Mouse (Mus musculus) MEL (cell line): ENCODE results near the gene Mrgprb4. TPM values are rescaled to one million over a fixed set of nuclear protein-coding genes. Genes with fewer than 3 reads are reported as not detected.

Source experiments
- DNase-seq: peaks from one replicate; pipeline ENCODE4 v3.0.0; 2011; ENCODE audit warnings: low read depth, low spot score
- H3K27ac ChIP-seq: 2 replicates; pipeline ENCODE4 v1.5.1; 2012; ENCODE audit warnings: low read depth, mild to moderate bottlenecking, control low read depth, low read length, moderate library complexity; ENCODE audit not compliant: control insufficient read depth
- H3K27me3 ChIP-seq, 2 experiments: fragments of 150-350 bp in 1 of 2; sonication (generic) in 1 of 2; 2 replicates each; pipeline ENCODE4 v1.6.1; 2012; ENCODE audit warnings: low read length in 2 of 2, mild to moderate bottlenecking in 2 of 2, improper control_type of control experiment in 1 of 2, moderate library complexity in 1 of 2; ENCODE audit not compliant: insufficient read depth in 2 of 2, control insufficient read depth in 1 of 2
- H3K36me3 ChIP-seq, 2 experiments: 2 replicates each; pipeline ENCODE4 v1.6.1; 2012 to 2014; ENCODE audit warnings: low read length in 2 of 2, improper control_type of control experiment in 1 of 2, inconsistent platforms in 1 of 2, mild to moderate bottlenecking in 1 of 2; ENCODE audit not compliant: insufficient read depth in 2 of 2, control insufficient read depth in 1 of 2
- H3K4me1 ChIP-seq, 2 experiments: fragments of 150-350 bp in 1 of 2; sonication (generic) in 1 of 2; 2 replicates each; pipeline ENCODE4 v1.6.1; 2012; ENCODE audit warnings: low read length in 2 of 2, improper control_type of control experiment in 1 of 2, mild to moderate bottlenecking in 1 of 2; ENCODE audit not compliant: insufficient read depth in 2 of 2, control insufficient read depth in 1 of 2
- H3K4me3 ChIP-seq, 2 experiments: fragments of 150-350 bp in 1 of 2; sonication (generic) in 1 of 2; 2 replicates each; pipeline ENCODE4 v1.5.1; 2012; ENCODE audit warnings: low read depth in 2 of 2, low read length in 2 of 2, mild to moderate bottlenecking in 2 of 2, moderate library complexity in 2 of 2, control low read depth in 1 of 2, improper control_type of control experiment in 1 of 2; ENCODE audit not compliant: control insufficient read depth in 1 of 2, insufficient read depth in 1 of 2
- H3K79me2 ChIP-seq: 2 replicates; pipeline ENCODE4 v1.6.1; 2012; ENCODE audit warnings: mild to moderate bottlenecking, low read length, moderate library complexity; ENCODE audit not compliant: control insufficient read depth, poor library complexity, insufficient read depth
- H3K9ac ChIP-seq: 2 replicates; pipeline ENCODE4 v1.6.1; 2012; ENCODE audit warnings: low read depth, mild to moderate bottlenecking, control low read depth, low read length, moderate library complexity; ENCODE audit not compliant: control insufficient read depth, poor library complexity, severe bottlenecking
- H3K9me3 ChIP-seq: fragments of 150-350 bp; sonication (generic); replicated peaks from 2 replicates; pipeline ENCODE4 v1.6.1; 2012; ENCODE audit warnings: mild to moderate bottlenecking, low read length, improper control_type of control experiment, moderate library complexity; ENCODE audit not compliant: insufficient read depth
- MYB ChIP-seq: IDR thresholded peaks from 2 replicates; pipeline ENCODE4 v1.6.1; 2011; ENCODE audit warnings: mild to moderate bottlenecking, low read depth, low read length, improper control_type of control experiment
- NRF1 ChIP-seq: IDR thresholded peaks from 2 replicates; pipeline ENCODE4 v1.6.1; 2014; ENCODE audit warnings: low read depth, mild to moderate bottlenecking, inconsistent platforms, low read length, improper control_type of control experiment, moderate library complexity; ENCODE audit not compliant: poor library complexity, insufficient read depth, severe bottlenecking
- polyA plus RNA-seq, 2 experiments: library from polyadenylated mRNA; stranded (reverse) in 1 of 2; unstranded in 1 of 2; fragments of >175 nt in 1 of 2; fragments of >200 nt in 1 of 2; gene quantifications; 2 replicates each; pipeline versions ENCODE4 v1.2.1 to v1.2.4; 2012; ENCODE audit warnings: low replicate concordance in 2 of 2, low read depth in 1 of 2; ENCODE audit not compliant: insufficient read length in 2 of 2, insufficient read depth in 1 of 2, missing spikeins in 1 of 2
- total RNA-seq: library from RNA; depleted of rRNA; stranded (reverse); fragments of 300-350 nt; gene quantifications from 2 replicates; pipeline ENCODE4 v1.2.3, GENCODE M21; 2012; rRNA removed

The Mrgprb4 gene
- total and polyA plus RNA-seq, 3 experiments: not detected

GRCm38 (mm10) chr7:48167471-48167870 lies 31.6 kb downstream of the Mrgprb4 start:
- H3K79me2 ChIP-seq: no peaks in the 10 kb centered on the region
- TF ChIP-seq MYB: no peak
- no peak for TF ChIP-seq NRF1
- TF ChIP-seq, all 39 proteins: peak for 0
- Histone ChIP-seq H3K36me3 (no peaks in the 10 kb centered on the region), H3K9ac (no peak overlapping the region), H3K27ac (no peak overlapping the region), H3K4me3 (no peak overlapping the region), H3K27me3 (no peaks in the 10 kb centered on the region), H3K4me1 (no peaks in the 10 kb centered on the region), H3K9me3 (no peaks in the 10 kb centered on the region)
- no peak for DNase-seq

Other genes starting within 250 kb of the Mrgprb4 start
- not detected in 2 replicates for gene Mrgpra4, start 217.2 kb downstream of the Mrgprb4 start, total RNA-seq
- not detected for gene Mrgpra4, start 217.2 kb downstream of the Mrgprb4 start, polyA plus RNA-seq
- gene Mrgprx1, start 171.7 kb downstream of the Mrgprb4 start, total RNA-seq: not detected in 2 replicates
- gene Mrgprx1, start 171.7 kb downstream of the Mrgprb4 start, polyA plus RNA-seq: not detected
- not detected in 2 replicates for gene Mrgprb5, start 30.3 kb downstream of the Mrgprb4 start, total RNA-seq
- not detected for gene Mrgprb5, start 30.3 kb downstream of the Mrgprb4 start, polyA plus RNA-seq
- not detected in 2 replicates for gene Mrgprb8, start 189.2 kb upstream of the Mrgprb4 start, total RNA-seq
- gene Mrgprb8, start 189.2 kb upstream of the Mrgprb4 start, polyA plus RNA-seq: not detected